Mouse (Mus musculus) ZHBTc4 (cell line): Measurements from ENCODE around the gene Cyp19a1.
A peak's percentile ranks its signal among the peaks of the same experiment; 100 is the strongest.

ENCODE experiments used
- DNase-seq: peaks from one replicate; pipeline ENCODE4 v3.0.0-alpha.2; 2011; ENCODE audit warnings: low read depth, low spot score

The Cyp19a1 gene

DNA sequence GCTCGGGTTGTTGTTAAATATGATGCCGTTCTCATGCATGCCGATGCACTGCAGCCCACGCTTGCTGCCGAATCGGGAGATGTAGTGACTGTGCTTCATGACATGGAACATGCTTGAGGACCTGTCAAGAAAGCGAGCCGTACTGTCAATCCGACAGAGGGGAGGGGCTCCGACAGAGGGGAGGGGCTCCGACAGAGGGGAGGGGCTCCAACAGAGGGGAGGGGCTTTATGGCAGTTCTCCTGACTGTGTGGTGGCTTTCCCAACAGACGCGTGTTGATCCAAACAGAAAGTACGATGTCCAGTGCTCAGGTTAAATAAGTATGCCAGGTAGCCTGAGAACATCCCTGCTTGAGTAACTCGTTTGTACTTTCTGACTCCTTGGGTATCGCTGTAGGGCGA is 87.7 kb downstream of the Cyp19a1 start:
- peak; percentile 61 for DNase-seq

DNA sequence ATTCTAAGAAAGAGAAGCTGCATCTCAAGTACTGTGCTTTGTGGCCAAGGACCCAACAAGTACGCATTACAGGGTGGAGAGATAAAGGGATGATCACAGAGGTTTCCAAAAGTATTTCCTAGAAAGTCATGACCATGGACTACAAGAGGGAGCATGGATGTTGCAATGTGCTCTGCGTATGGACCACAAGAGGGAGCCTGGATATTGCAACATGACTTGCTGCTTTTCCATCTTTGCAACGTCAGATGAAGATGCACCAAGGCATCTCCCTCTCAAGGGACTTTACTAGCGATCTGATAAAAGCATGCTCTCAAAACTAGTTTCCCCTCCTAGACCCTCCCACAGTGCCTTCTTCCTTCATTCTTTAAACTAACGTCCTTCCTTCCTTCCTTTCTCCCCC is 98.4 kb downstream of the Cyp19a1 start:
- peak; percentile 31 for DNase-seq

DNA sequence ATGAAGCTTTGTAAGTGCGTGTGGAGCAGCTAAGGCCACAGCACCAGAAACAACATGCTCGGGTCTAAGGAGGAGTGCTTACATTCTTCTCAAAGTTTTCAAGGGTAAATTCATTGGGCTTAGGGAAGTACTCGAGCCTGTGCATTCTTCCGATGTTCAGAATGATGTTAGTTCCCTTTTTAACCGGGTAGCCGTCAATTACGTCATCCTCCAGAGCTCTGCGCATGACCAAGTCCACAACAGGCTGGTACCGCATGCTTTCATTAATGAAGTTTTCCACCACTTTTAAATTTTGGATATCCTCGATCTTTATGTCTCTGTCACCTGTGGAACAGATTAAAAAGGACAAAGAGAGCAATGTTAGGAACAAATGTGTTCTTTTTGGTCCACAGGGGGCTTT is 99.5 kb downstream of the Cyp19a1 start:
- DNase-seq: no peak

DNA sequence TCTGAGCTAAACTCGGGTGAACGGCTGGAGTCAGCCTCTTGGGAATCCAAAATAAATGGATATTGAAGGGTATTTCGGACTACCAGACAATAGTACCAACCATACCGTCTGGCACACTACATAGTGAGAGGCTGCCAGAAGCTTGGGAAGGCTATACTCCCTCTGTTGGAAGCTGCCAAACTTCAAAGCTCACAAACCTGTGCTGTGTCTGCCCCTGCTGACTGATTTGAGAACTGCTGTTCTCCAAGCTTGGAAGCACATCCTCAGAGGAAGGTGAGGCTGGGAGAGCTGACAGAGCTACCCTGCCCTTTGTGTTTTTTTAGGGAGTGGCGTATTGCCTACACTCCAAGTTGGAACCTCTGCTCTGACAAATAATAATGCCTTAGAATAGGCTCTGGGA is 104.8 kb downstream of the Cyp19a1 start:
- peak; percentile 82 for DNase-seq

DNA sequence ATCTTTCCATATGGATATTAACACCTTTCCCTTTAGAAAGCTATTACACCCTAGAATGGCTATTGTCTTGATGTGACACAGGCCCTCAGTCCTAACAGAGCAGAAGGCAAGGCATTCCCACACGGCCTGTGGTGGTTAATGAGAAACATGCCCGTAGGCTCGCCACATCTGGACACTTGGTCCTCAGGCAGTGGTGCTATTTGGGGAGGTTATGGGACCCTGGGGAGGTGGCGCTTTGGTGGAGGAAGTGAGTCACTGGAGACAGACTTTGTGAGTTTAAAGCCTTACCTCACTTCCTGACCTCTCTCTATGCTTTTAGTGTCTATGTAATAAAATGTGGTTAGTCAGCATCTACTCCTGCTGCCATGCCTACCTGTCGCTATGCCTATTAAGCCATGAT is 114.2 kb downstream of the Cyp19a1 start:
- DNase-seq: no peak

DNA sequence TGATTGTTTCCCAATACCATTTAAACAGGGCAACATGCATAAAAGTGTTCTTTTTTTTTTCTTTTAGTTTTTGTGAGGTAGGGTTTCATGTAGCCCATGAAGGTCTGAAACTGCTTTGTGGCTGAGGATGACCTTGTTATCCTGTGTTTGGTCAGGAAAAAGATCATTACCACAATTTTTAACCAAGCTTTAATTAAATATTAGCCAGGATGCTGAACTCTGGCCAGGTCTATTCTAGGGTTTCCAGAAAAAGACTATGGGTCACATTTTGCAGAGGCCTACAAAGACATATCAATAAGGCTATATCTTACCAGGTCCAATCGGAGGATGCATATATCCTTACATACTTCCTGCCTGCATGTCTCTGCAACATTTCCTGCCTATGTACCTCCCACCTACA is 128.7 kb downstream of the Cyp19a1 start:
- DNase-seq: no peak
